Comparison of ENCODE assay signal across 9 mouse cellular contexts in genomic region chr5:74173162-74173844, GRCm38 (mm10). TPM values are rescaled to one million over a fixed set of nuclear protein-coding genes. Genes with fewer than 3 reads are reported as not detected.
A peak's percentile ranks its signal among the peaks of the same experiment; 100 is the strongest.
DNase-seq lines count a peak whose midpoint lies in the region; ATAC-seq lines count a peak whose summit lies in the region.
"Had no signal": no experiment of that assay in that cellular context is flagged by ENCODE, and none has a peak within 500 bp of the region (broad histone marks: within the 10 kb centered on the region; RNA-seq: fewer than 3 reads in every experiment).

No protein-coding gene starts in this region.

- WGBS in lung, embryonic 15.5 days: 60% methylated on average over 18 of the region's 18 CpGs
- WGBS in forebrain, embryonic 15.5 days: 47% methylated on average over 18 of the region's 18 CpGs
- WGBS in hindbrain, embryonic 14.5 days: 69% methylated on average over 18 of the region's 18 CpGs
- WGBS in stomach, embryonic 16.5 days: 55% methylated on average over 18 of the region's 18 CpGs

- H3K36me3 ChIP-seq in lung, embryonic 15.5 days: no peaks in the 10 kb centered on the region
- no peaks in the 10 kb centered on the region for H3K36me3 ChIP-seq in forebrain, embryonic 15.5 days
- H3K36me3 ChIP-seq in hindbrain, embryonic 14.5 days (replicated peaks; ENCODE audit: control insufficient read depth, insufficient read depth): no peaks in the 10 kb centered on the region
- no peaks in the 10 kb centered on the region for H3K36me3 ChIP-seq in stomach, embryonic 16.5 days (ENCODE audit: control insufficient read depth, insufficient read depth, low read length)
- H3K36me3 ChIP-seq: neural tube, embryonic 12.5 days had no signal

- no peak for DNase-seq in lung, adult 18-20 months
- peak; percentile 41 for DNase-seq in hindbrain, embryonic 14.5 days (ENCODE audit: low spot score)
- DNase-seq in cerebellum, adult 18-20 months: no peak
- DNase-seq in adrenal gland, adult (ENCODE audit: inconsistent age in 2 of 2, low spot score in 1 of 2): no peak
- DNase-seq in cerebellum, postnatal 14 days: no peak

- no peak overlapping the region for H3K9ac ChIP-seq in lung, embryonic 15.5 days
- no peak overlapping the region for H3K9ac ChIP-seq in forebrain, embryonic 15.5 days (replicated peaks)
- H3K9ac ChIP-seq in hindbrain, embryonic 14.5 days: no peak overlapping the region
- no peak overlapping the region for H3K9ac ChIP-seq in stomach, embryonic 16.5 days (ENCODE audit: low read length)
- H3K9ac ChIP-seq: neural tube, embryonic 12.5 days had no signal

- H3K27ac ChIP-seq in lung, embryonic 15.5 days: peak overlapping the region; percentile 88
- H3K27ac ChIP-seq in forebrain, embryonic 15.5 days (replicated peaks): peak overlapping the region; percentile 71; the same call in 1 of the 2 replicates
- H3K27ac ChIP-seq in hindbrain, embryonic 14.5 days: 0 out of 2 replicates have a peak overlapping the region, but pooled peaks have one; percentile 5
- H3K27ac ChIP-seq in stomach, embryonic 16.5 days (ENCODE audit: low read length): peak overlapping the region; percentile 73
- H3K27ac ChIP-seq: neural tube, embryonic 12.5 days had no signal

- no peaks in the 10 kb centered on the region for H3K27me3 ChIP-seq in lung, embryonic 15.5 days
- H3K27me3 ChIP-seq in forebrain, embryonic 15.5 days: no peaks in the 10 kb centered on the region
- H3K27me3 ChIP-seq in hindbrain, embryonic 14.5 days (ENCODE audit: control insufficient read depth, insufficient read depth, low read length): no peaks in the 10 kb centered on the region
- H3K27me3 ChIP-seq in stomach, embryonic 16.5 days (ENCODE audit: control insufficient read depth, insufficient read depth, low read length): no peaks in the 10 kb centered on the region
- H3K27me3 ChIP-seq: neural tube, embryonic 12.5 days had no signal

- H3K9me3 ChIP-seq in lung, embryonic 15.5 days: no peaks in the 10 kb centered on the region
- no peaks in the 10 kb centered on the region for H3K9me3 ChIP-seq in forebrain, embryonic 15.5 days
- no peaks in the 10 kb centered on the region for H3K9me3 ChIP-seq in hindbrain, embryonic 14.5 days (ENCODE audit: control insufficient read depth, low read length)
- H3K9me3 ChIP-seq in stomach, embryonic 16.5 days (replicated peaks; ENCODE audit: control insufficient read depth, low read length): no peaks in the 10 kb centered on the region
- H3K9me3 ChIP-seq: neural tube, embryonic 12.5 days had no signal

- H3K4me3 ChIP-seq in lung, embryonic 15.5 days: no peak overlapping the region
- H3K4me3 ChIP-seq in forebrain, embryonic 15.5 days: no peak overlapping the region
- no peak overlapping the region for H3K4me3 ChIP-seq in hindbrain, embryonic 14.5 days (replicated peaks; ENCODE audit: low read length)
- no peak overlapping the region for H3K4me3 ChIP-seq in stomach, embryonic 16.5 days (replicated peaks; ENCODE audit: low read length)
- H3K4me3 ChIP-seq: neural tube, embryonic 12.5 days had no signal

- H3K4me1 ChIP-seq in lung, embryonic 15.5 days: peaks cover 53% of the 10 kb centered on the region
- H3K4me1 ChIP-seq in forebrain, embryonic 15.5 days: peaks cover 37% of the 10 kb centered on the region
- H3K4me1 ChIP-seq in hindbrain, embryonic 14.5 days (replicated peaks; ENCODE audit: control insufficient read depth, insufficient read depth, low read length): 0 out of 2 replicates have a peak, but pooled peaks cover 13% of the 10 kb centered on the region
- peaks cover 45% of the 10 kb centered on the region for H3K4me1 ChIP-seq in stomach, embryonic 16.5 days (ENCODE audit: control insufficient read depth, insufficient read depth, low read length)

- ATAC-seq in lung, embryonic 15.5 days (ENCODE audit: borderline replicate concordance, extremely low read depth, low FRiP score, low TSS enrichment): peak; percentile 52; the same call in 1 of the 2 replicates
- ATAC-seq in forebrain, embryonic 15.5 days (replicated peaks): peak; percentile 80
- 0 out of 2 replicates have a peak, but pooled peaks have one; percentile 44 for ATAC-seq in hindbrain, embryonic 14.5 days (ENCODE audit: low FRiP score)
- ATAC-seq in stomach, embryonic 16.5 days (ENCODE audit: insufficient read depth, low FRiP score): peak; percentile 65

- no peak overlapping the region for H3K4me2 ChIP-seq in lung, embryonic 15.5 days
- H3K4me2 ChIP-seq in forebrain, embryonic 15.5 days (replicated peaks): 0 out of 2 replicates have a peak overlapping the region, but pooled peaks have one; percentile 11
- no peak overlapping the region for H3K4me2 ChIP-seq in hindbrain, embryonic 14.5 days (replicated peaks)
- H3K4me2 ChIP-seq in stomach, embryonic 16.5 days (ENCODE audit: low read depth, low read length): no peak overlapping the region
- H3K4me2 ChIP-seq: neural tube, embryonic 12.5 days had no signal

RNA-seq across cellular contexts. Expression of gene Rasl11b, which starts 21.8 kb away (rescaled TPM):
- polyA plus RNA-seq in lung, embryonic 15.5 days (2015; fragmentation: Nextera tagmentation; extraction: Ambion mirVana): 150 and 154 TPM in 2 replicates
- polyA plus RNA-seq in forebrain, embryonic 15.5 days (2015; fragmentation: Nextera tagmentation; extraction: Ambion mirVana): 30.9 TPM in 2 replicates
- polyA plus RNA-seq in hindbrain, embryonic 14.5 days (2014; fragmentation: Nextera tagmentation; extraction: Ambion mirVana): 15.4 and 16.5 TPM in 2 replicates
- polyA plus RNA-seq in stomach, embryonic 16.5 days (2015; fragmentation: Nextera tagmentation; extraction: Ambion mirVana): 52.8 and 56.1 TPM in 2 replicates

Comparison
In these comparisons a context has a peak if more than half of its experiments do, and no peak if none do; other contexts are left out.
1. H3K27ac ChIP-seq: peak in every context shown above with its lines; median percentile 88 in lung, embryonic 15.5 days; 73 in stomach, embryonic 16.5 days; 71 in forebrain, embryonic 15.5 days; 5 in hindbrain, embryonic 14.5 days.